Mouse (Mus musculus) heart, embryonic 14.5 days (tissue): Measurements from ENCODE around the gene Uevld. TPM values are rescaled to one million over a fixed set of nuclear protein-coding genes. Genes with fewer than 3 reads are reported as not detected.
"Not testable (repeated sequence)": the region's sequence is repeated elsewhere in the genome, so short reads cannot be mapped to it uniquely, and the experiment has no call there.

Experiments used
- ATAC-seq: fragments of 200-750 bp; cut with Nextera tagmentation; 2 replicates; pipeline ENCODE4 v1.8.0; 2017; ENCODE audit warnings: low read depth, moderate TSS enrichment; ENCODE audit not compliant: insufficient number of reproducible peaks, insufficient read depth, low FRiP score
- H3K27ac ChIP-seq, 2 experiments: fragments of 200-500 bp in 1 of 2; fragments of 300-500 bp in 1 of 2; sonication (generic) in 1 of 2; replicated peaks in 1 of 2; 2 replicates each; pipeline ENCODE4 v1.5.1; 2012 to 2014; ENCODE audit warnings: low read depth in 2 of 2, low read length in 2 of 2, control low read depth in 1 of 2, mild to moderate bottlenecking in 1 of 2, mixed read lengths in 1 of 2; ENCODE audit not compliant: control insufficient read depth in 1 of 2, insufficient read depth in 1 of 2
- H3K27me3 ChIP-seq: fragments of 300-500 bp; sonication (generic); 2 replicates; pipeline ENCODE4 v1.6.1; 2014; ENCODE audit warnings: mild to moderate bottlenecking, low read length, control low read depth; ENCODE audit not compliant: control insufficient read depth, insufficient read depth
- H3K36me3 ChIP-seq: fragments of 300-500 bp; sonication (generic); 2 replicates; pipeline ENCODE4 v1.6.1; 2014; ENCODE audit warnings: mild to moderate bottlenecking, control low read depth, low read length, mixed read lengths; ENCODE audit not compliant: control insufficient read depth, insufficient read depth
- H3K4me1 ChIP-seq, 2 experiments: fragments of 200-500 bp in 1 of 2; fragments of 300-500 bp in 1 of 2; sonication (generic) in 1 of 2; 2 replicates each; pipeline ENCODE4 v1.6.1; 2012 to 2014; ENCODE audit warnings: low read length in 2 of 2, control low read depth in 1 of 2, mixed read lengths in 1 of 2; ENCODE audit not compliant: control insufficient read depth in 2 of 2, insufficient read depth in 2 of 2
- H3K4me2 ChIP-seq: fragments of 300-500 bp; sonication (generic); 2 replicates; pipeline ENCODE4 v1.6.1; 2014; ENCODE audit warnings: mild to moderate bottlenecking, low read length
- H3K4me3 ChIP-seq, 2 experiments: fragments of 200-500 bp in 1 of 2; fragments of 300-500 bp in 1 of 2; sonication (generic) in 1 of 2; 2 replicates each; pipeline ENCODE4 v1.5.1; 2012 to 2014; ENCODE audit warnings: low read length in 2 of 2, mild to moderate bottlenecking in 2 of 2, control low read depth in 1 of 2, low read depth in 1 of 2, moderate library complexity in 1 of 2; ENCODE audit not compliant: control insufficient read depth in 1 of 2, insufficient read depth in 1 of 2
- H3K9ac ChIP-seq: fragments of 300-500 bp; sonication (generic); 2 replicates; pipeline ENCODE4 v1.6.1; 2014; ENCODE audit warnings: mild to moderate bottlenecking, low read length
- H3K9me3 ChIP-seq: fragments of 300-500 bp; sonication (generic); 2 replicates; pipeline ENCODE4 v1.6.1; 2016; ENCODE audit warnings: low read length, control low read depth; ENCODE audit not compliant: control insufficient read depth
- WGBS: fragments of 180-500 bp; shearing (Covaris S2); extraction: QIAGEN DNeasy Blood & Tissue Kit; methylation state at CpG from one replicate; pipeline ENCODE4 v1.1.7; 2014; 5-methylcytosine and 5-hydroxymethylcytosine counted together
- polyA plus RNA-seq: library from polyadenylated mRNA; unstranded; fragments of >200 nt; fragmentation: Nextera tagmentation; extraction: Ambion mirVana; gene quantifications from 2 replicates; pipeline ENCODE4 v1.2.1, GENCODE M21; 2014

Uevld gene
- polyA plus RNA-seq, 1 experiment from 2014 or later: 9.8 TPM

DNA sequence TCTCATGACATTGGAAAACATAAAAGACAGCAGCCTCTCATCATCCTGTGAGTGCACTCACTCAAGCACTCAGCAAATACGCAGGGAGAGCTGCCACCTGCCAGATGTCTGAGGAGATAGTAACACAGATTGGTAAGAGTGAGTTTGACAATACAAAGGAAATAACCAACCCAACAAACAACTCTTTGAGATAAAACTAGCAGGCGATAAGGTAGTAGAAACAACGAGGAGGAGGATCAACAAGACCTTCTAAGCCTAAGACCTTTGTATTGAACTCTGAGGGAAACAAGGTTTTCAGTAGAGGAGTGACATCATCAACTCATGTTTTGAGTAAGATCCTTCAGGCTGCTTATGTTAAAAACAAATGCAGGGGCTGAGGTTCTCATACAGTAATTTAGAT lies 59.0 kb downstream of the Uevld start:
- H3K4me3 ChIP-seq: no peak overlapping the region
- WGBS: 79% methylated on average over 3 of the region's 3 CpGs
- no peaks in the 10 kb centered on the region for H3K9me3 ChIP-seq
- H3K27me3 ChIP-seq: no peaks in the 10 kb centered on the region
- H3K36me3 ChIP-seq: peaks cover 89% of the 10 kb centered on the region
- no peaks in the 10 kb centered on the region; a peak in 1 of 4 replicates for H3K4me1 ChIP-seq
- no peak for ATAC-seq
- H3K4me2 ChIP-seq: no peak overlapping the region
- no peak overlapping the region for H3K9ac ChIP-seq
- no peak overlapping the region for H3K27ac ChIP-seq

DNA sequence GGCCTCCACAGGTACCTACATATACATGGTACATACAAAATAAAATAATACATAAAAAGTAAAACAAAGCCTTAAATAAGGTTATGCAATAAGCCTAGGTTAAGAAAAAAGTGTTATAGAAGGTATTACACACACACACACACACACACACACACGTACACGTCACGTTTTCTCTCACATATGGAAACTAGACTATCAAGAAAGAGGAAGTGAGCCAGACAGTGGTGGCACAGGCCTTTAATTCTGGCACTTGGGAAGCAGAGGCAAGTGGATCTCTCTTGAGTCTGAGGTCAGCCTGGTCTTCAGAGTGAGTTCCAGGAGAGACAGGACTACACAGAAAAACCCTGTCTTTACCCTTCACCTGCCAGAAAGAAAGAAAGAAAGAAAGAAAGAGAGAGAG lies 62.8 kb downstream of the Uevld start:
- Histone ChIP-seq H3K4me1 (no peaks in the 10 kb centered on the region), H3K36me3 (peaks cover 94% of the 10 kb centered on the region), H3K9ac (no peak overlapping the region), H3K4me2 (no peak overlapping the region), H3K4me3 (no peak overlapping the region), H3K9me3 (no peaks in the 10 kb centered on the region), H3K27ac (no peak overlapping the region), H3K27me3 (no peaks in the 10 kb centered on the region)
- ATAC-seq: no peak
- WGBS: 79% methylated on average over 3 of the region's 3 CpGs

DNA sequence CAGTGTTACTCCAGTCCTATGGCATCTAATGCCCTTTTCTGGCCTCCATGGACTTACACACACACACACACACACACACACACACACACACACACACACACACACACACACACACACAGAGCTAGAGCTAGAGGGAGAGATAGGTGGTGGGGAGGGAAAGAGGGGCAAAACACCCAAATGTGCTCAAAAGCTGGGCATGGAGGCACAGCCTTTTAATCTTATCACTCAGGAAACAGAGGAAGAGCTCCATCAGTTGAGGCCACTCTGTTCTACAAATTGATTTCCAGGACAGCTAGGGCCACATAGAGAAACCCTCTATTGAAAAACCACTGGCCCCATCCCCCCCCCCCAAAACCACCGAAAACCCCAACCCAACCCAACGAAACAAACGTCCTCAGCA lies 75.0 kb downstream of the Uevld start:
- ATAC-seq: no peak
- WGBS: 59% methylated on average over 3 of the region's 3 CpGs
- H3K4me1 ChIP-seq: no peaks in the 10 kb centered on the region
- no peaks in the 10 kb centered on the region for H3K9me3 ChIP-seq
- H3K27me3 ChIP-seq: no peaks in the 10 kb centered on the region
- no peak overlapping the region for H3K4me3 ChIP-seq
- no peak overlapping the region for H3K9ac ChIP-seq
- H3K4me2 ChIP-seq: no peak overlapping the region
- no peak overlapping the region for H3K27ac ChIP-seq
- H3K36me3 ChIP-seq: peaks cover 36% of the 10 kb centered on the region

DNA sequence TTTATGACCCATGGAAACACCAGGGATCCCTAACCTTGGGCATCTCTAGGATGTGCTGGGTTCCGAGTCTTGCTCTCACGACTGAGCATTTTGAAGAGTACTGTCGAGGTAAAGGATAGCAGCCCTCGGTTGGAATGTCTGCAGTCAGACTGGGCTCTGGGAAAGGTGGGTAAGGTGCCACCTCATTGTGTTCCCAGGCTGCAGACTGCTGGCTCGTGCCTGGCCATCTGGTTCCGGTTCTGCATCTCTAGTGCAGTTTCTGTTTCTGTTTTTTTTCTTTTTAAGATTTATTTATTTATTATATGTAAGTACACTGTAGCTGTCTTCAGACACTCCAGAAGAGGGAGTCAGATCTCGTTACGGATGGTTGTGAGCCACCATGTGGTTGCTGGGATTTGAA lies 76.4 kb downstream of the Uevld start:
- not testable (repeated sequence) for H3K4me2 ChIP-seq, H3K27ac ChIP-seq, H3K9ac ChIP-seq, ATAC-seq, H3K27me3 ChIP-seq, H3K4me1 ChIP-seq, H3K9me3 ChIP-seq, H3K4me3 ChIP-seq
- WGBS: 81% methylated on average over 6 of the region's 8 CpGs
- H3K36me3 ChIP-seq: peaks cover 22% of the 10 kb centered on the region

DNA sequence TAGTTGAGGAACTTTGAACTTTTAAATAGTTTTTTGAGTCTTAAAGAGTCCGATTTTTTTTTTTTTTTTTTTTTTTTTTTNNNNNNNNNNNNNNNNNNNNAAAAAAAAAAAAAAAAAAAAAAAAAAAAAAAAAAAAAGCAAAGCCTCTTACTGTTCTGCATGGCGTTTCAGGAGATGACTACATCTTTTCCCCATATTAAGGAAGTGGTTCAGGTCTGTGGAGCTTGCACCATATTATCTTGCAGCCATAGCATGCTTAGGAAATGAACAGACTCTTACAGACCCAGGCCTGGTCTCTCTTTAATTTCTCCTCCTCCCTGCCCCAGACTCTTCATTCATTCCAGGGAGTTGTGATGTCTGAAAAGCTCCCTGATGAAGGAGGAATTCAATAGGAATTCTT lies 77.3 kb downstream of the Uevld start:
- Histone ChIP-seq H3K4me3 (no peak overlapping the region), H3K27me3 (no peaks in the 10 kb centered on the region)
- WGBS: 80% methylated on average over 2 of the region's 2 CpGs

DNA sequence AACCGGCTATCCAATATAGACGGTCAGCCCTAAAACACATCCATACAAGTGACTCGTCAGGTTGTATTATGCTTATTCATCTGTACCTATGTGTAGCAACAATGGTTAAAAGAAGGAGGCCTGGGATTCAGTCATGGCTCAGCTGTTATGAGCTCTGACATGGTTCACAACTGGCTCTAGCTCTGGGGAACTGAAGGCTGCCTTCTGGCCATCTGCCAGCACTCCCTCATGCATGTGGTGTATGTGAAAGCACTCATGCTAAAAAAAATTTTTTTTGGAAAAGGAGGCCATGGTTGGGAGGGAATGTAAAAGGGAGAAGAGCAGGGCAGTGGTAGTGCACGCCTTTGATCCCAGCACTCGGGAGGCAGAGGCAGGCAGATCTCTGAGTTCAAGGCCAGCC lies 78.5 kb downstream of the Uevld start:
- no peaks in the 10 kb centered on the region for H3K9me3 ChIP-seq
- 0 out of 2 replicates have a peak, but pooled peaks cover 2% of the 10 kb centered on the region for H3K36me3 ChIP-seq
- no peak for ATAC-seq
- WGBS: 91% methylated on average over 5 of the region's 5 CpGs
- H3K4me3 ChIP-seq: no peak overlapping the region
- no peaks in the 10 kb centered on the region for H3K4me1 ChIP-seq
- H3K4me2 ChIP-seq: no peak overlapping the region
- H3K27ac ChIP-seq: no peak overlapping the region
- H3K27me3 ChIP-seq: no peaks in the 10 kb centered on the region
- no peak overlapping the region for H3K9ac ChIP-seq

More for the DNA sequence above, 77.3 kb downstream of the Uevld start:
- no peak for ATAC-seq
- no peaks in the 10 kb centered on the region for H3K4me1 ChIP-seq
- no peak overlapping the region for H3K9ac ChIP-seq
- H3K27ac ChIP-seq: no peak overlapping the region
- H3K9me3 ChIP-seq: no peaks in the 10 kb centered on the region
- peaks cover 13% of the 10 kb centered on the region for H3K36me3 ChIP-seq
- H3K4me2 ChIP-seq: no peak overlapping the region

DNA sequence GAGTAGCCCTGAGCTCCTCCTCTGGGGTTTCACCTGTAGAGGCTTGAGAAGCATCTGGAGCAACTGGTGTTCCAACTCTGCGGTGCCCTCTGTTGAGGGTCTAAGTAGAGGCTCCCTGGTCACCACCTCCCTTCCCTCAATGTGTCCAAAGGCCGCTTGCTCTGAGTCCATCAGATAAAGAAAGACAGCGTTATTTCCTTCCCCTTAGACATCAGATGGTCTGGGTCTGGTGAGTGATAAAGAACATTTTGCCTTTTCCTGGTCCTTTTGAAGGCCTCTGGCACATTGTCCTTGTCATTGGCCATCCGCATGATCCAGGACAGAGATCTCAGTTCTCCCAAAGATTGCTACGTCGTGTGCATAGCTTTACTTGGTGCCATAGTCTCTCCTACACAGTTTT lies 81.1 kb downstream of the Uevld start:
- Histone ChIP-seq H3K9ac (no peak overlapping the region), H3K36me3 (no peaks in the 10 kb centered on the region), H3K27ac (no peak overlapping the region), H3K27me3 (no peaks in the 10 kb centered on the region), H3K4me3 (no peak overlapping the region), H3K4me1 (no peaks in the 10 kb centered on the region), H3K4me2 (no peak overlapping the region), H3K9me3 (no peaks in the 10 kb centered on the region)
- WGBS: 74% methylated on average over 6 of the region's 6 CpGs
- no peak for ATAC-seq

DNA sequence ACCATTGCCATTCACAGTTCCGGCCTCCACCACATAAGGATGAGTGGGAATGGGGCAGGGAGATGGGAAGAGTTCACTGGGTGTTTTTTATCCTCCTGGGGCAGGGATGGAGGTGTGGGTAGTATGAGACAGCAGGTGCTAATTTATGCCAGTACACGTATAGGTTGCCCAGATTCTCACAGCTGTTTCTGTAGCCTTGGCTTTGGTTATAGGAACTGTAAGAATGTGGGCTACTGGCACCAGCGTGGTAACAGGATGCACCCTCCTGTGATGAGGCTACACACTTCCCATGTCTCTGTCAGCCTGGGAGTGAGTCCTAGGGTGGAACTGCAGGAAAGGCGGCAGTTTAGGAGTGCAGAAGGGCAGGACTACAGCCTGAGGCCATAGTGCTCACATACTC lies 81.5 kb downstream of the Uevld start:
- Histone ChIP-seq H3K4me2 (no peak overlapping the region), H3K36me3 (no peaks in the 10 kb centered on the region), H3K9me3 (no peaks in the 10 kb centered on the region), H3K9ac (no peak overlapping the region), H3K4me3 (no peak overlapping the region), H3K4me1 (no peaks in the 10 kb centered on the region), H3K27ac (no peak overlapping the region), H3K27me3 (no peaks in the 10 kb centered on the region)
- 64% methylated on average over 4 of the region's 4 CpGs for WGBS
- no peak for ATAC-seq
